Mouse (Mus musculus) spleen, postnatal 36 days (tissue): Measurements from ENCODE around the gene Polr2e.

Experiments used
- DNase-seq, 2 experiments: peaks; one replicate each; pipeline ENCODE4 v3.0.0; 2022; ENCODE audit warnings: low spot score in 2 of 2, mixed read lengths in 1 of 2

The Polr2e gene

DNA sequence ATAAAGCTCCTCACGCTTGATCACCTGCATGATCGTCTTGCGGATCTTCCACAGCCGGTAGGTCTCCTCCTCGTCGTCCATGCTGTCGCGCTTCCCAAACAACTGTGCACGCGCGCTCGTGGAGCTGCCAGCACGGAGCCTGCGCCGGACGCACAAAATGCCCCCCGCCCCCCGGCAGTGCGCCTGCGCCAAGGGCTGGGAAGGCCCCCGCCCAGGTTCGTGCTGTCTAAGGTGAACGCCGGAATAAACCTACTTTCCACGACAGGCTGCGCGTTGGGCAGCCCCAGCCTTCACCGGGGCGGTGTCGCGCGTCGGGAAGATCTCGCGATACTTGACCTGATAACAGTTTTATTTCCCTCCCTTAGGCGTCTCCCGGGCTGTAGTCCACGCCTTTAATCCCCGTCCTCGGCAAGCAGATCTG, at the start of gene Polr2e:
Gene Polr2e, minus strand, starts transcription at position 237 of the 421 bp plus-strand sequence.
- peak; percentile 95 to 97 for DNase-seq

GRCm38 (mm10) chr10:80089146-80089545, 49.6 kb upstream of the Polr2e start:
- no peak for DNase-seq

DNA sequence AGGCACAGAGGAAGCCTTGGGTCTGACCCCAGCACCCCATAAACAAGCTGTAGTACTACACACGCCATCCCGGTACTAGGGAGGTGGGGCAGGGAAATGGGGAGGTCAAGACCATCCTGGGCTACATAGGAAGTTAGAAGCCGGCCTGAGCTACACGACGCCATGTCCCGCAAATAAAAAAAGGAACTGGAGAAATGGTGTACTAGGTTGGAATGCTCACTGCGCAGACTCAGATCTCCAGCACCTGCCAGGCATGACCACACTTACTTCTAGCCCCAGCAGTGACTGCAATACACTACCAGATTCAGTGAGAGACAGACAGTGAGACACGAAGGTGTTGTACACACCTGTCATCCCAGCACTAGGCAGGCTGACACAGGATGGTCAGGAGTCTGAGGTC, 47.9 kb upstream of the Polr2e start:
- DNase-seq = no peak

DNA sequence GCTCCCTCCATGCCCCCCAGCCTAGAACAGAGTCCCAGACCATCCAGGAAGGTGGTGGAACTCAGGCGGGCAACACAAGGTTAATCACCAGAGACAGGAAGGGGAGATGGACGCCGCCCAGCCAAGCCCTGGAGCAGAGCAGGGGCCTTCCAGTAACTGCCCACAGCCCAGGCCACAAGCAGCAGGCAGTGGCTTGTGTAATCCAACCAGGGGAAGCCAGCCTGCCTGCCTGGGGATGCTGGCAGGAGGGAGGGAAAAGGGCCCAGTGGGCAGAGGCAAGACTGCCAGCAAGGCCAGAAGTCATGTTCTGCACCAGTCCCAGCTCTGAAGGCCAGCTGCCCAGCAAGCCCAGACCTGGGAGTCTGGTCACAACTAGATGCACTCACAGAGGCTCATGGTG, 47.3 kb upstream of the Polr2e start:
- no peak for DNase-seq

DNA sequence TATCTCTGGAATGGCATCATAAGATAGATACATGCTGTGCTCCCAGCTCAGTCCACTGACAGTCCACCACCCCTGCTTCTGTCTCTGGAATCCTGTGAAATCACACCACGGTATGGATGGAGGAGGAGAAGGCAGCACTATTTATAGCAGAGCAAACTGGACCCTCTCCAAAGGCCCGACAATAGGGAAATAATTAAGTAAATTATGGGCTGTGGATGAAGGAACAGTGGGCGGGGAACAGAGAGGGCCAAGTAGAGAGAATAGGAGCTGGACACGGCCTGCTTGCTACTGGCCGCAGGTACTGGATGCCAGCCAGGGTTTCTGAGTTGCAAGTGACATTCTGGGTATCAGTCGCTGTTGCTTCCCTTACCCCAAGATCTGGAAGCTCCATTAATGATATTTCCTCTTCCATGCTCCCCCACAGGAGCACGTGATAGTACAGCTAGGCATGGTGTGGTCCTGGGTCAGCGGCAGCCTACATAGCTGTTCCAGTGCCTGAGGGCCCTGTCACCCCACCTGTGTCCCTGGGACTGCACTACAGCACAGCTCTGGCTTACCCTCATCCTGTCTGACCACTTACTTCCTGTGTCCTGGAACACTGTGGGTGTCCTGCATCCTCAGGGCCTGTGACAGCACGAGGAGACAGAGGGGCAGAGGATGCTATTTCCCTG, 45.4 kb upstream of the Polr2e start:
- DNase-seq = no peak

GRCm38 (mm10) chr10:80081075-80081474, 41.5 kb upstream of the Polr2e start:
- DNase-seq = peak; percentile 62 to 78

DNA sequence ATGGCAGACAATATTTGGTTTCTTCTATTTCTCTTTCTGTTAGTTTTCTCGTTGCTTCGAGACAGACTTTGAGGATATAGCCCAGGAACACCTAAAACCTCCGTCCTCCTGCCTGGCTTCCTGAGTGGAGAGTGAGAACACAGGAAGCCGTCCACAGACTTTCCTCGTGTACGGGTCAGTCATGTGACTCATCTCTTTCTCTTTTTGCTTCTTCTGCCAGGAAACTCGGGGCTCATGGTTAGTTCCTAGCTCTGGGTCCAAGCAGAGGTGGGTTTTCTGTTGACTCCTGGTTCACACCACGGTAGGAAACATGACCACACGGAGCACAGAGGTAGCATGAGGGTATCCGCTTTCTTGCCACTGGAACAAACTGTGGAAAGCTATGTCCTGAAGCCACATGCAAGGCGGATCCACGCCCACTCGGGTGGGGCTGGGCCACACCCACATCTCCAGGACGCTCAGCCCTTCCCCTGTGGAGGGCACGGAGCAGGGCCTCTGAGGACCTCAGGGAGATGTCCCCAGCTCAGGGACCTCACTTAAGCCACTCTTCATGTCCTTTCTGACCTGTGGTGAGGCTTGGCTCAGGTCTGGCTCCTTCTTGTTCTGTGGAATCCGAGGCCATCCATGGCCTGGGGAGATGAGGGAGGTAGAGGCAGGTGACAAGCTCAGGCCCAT, 40.9 kb upstream of the Polr2e start:
- peak; percentile 55 to 70 for DNase-seq

DNA sequence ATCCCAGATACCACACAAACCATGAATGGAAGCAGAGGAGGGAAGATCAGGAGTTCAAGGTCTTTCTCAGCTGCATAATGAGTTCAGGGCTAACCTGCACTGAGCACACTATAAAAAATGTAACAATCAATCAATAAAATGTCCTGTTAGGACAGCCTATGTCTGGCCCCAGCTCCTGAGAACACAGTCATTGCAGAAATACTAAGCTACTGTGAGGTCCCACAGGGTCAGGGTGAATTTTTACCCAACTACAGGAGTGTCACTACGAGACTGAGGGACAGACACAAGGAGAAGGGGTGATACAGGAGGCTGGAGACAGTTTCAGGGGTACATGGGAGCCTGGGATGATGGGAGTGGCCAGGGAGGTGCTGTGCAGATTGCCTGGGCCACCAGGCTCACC, 38.8 kb upstream of the Polr2e start:
- DNase-seq = no peak

DNA sequence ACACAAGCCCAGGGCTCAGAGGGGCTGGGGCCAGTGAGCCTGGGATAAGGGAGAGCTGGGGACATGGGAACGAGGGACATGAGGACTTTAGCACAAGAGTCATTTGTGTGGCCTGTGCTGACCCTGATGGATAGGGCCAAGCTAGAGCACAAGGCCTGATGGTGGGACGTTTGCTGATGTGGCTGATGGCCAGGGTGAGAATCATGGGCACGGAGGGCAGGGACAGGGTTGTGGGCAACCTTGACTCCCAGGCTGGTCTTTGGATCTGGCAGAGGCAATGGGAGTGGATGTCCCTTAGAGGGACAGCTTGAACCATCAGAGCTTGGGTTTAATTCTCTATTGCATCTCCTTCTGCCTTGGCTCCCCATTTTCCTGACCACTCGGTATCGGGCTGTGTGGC, 37.7 kb upstream of the Polr2e start:
- DNase-seq = no peak

- DNase-seq = no peak
Observed at GRCm38 (mm10) chr10:80076386-80076785, 36.8 kb upstream of the Polr2e start.

GRCm38 (mm10) chr10:80075924-80076323, 36.3 kb upstream of the Polr2e start:
- DNase-seq = no peak

GRCm38 (mm10) chr10:80074813-80075601, 35.4 kb upstream of the Polr2e start:
- peak; percentile 93 for DNase-seq

DNA sequence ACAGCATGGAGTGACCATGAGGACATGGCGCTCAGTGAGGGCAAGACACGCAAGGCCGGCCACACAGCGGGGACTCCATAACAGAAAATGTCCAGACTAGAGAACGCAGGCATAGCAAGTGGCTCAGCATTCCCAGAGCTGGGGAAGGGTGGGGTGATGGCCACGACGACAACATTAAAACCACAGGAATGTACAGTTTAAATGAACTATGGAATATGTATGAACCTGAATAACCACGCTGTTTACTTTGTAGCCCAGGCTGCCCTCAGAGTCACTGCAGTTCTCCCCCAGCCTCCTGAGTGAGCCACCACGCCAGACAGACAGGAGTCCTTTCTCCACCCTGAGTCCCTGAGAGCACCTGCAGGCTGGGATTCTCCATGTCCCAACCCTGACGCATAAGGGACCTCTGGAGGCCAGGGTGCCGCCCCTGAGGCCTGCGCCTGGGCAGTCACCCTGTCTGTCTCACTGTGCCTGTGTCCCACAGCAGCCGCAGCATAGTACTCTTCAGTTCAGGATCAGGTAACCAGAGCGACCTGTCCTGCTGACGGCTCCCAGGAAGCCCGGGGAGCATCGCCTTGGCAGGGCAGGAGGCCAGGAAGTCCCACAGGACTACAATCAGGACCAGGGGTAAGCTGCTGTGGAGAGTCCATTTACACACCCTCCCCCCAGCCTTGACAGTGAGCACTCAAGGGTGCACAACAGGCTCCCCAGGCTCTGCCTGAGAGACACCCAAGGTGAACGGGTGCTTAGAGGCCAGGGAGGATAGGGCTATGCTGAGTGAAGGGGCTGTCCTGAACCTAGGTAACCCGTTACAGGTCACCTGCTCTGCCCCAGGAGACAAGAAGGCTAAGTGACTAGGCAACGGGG, 33.3 kb upstream of the Polr2e start:
- no peak for DNase-seq

- no peak for DNase-seq
Observed at GRCm38 (mm10) chr10:80071516-80071900, 31.9 kb upstream of the Polr2e start.

- peak; percentile 45 to 67 for DNase-seq
Observed at GRCm38 (mm10) chr10:80070837-80071515, 31.4 kb upstream of the Polr2e start.

- no peak for DNase-seq
Observed at GRCm38 (mm10) chr10:80069948-80070450, 30.4 kb upstream of the Polr2e start.

- DNase-seq = no peak
Observed at GRCm38 (mm10) chr10:80069251-80069650, 29.7 kb upstream of the Polr2e start.

DNA sequence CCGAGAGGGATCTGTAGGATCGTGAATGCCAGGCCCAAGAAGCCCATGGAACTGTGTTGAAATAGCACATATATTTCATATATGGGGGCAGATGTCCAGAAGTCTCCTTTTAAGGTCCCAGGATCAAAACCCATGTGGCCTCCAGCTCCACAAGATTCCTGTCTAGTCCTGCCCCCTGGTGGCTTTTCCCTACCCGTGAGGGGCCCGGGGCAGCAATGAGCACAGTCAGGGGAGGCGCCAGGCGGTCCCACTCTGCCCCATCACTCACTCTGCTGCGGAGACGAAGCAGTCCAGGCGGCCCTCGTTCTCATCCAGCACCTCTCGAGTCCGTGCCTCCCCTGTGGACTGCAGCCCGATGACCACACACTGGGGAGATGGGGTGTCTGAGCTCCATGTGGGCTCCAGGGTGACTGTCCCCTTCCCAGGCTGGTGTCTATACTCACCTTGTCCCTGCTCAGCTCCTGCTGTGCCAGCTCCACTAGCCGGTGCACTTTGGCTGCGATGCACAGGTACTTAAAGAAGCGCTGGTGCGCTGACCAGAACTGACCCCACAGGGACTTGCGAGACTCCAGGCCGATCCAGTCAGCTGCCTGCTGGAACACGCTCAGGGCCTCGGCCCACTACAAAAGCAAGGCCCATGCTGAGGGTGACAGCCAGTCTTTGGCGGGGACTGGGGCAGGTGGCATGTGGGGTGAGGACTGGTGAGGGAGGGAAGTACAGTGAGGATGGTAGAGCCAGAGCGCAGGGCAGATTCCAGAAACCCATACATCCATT, 24.5 kb upstream of the Polr2e start:
- DNase-seq = no peak

GRCm38 (mm10) chr10:80063104-80063503, 23.5 kb upstream of the Polr2e start:
- DNase-seq = no peak

- DNase-seq = no peak
Observed at GRCm38 (mm10) chr10:80057683-80058326, 18.2 kb upstream of the Polr2e start.
